Mouse (Mus musculus) C2C12 (cell line): ENCODE measurements at regions not wholly inside any gene's neighbourhood (a gene's known extent, or its start where the extent isn't known, plus 50 kb on each side); places are given as distances from the start of the nearest gene placed in this dataset.

Source experiments
- CEBPB ChIP-seq: IDR thresholded peaks from one replicate; pipeline ENCODE4 v1.6.1; 2011; ENCODE audit warnings: low read depth, mild to moderate bottlenecking, control low read depth, moderate library complexity
- CTCF ChIP-seq: IDR thresholded peaks from one replicate; pipeline ENCODE4 v1.5.1; 2011; ENCODE audit not compliant: control insufficient read depth, insufficient read depth, insufficient read length
- USF1 ChIP-seq: IDR thresholded peaks from one replicate; pipeline ENCODE4 v1.6.1; 2011; ENCODE audit warnings: low read depth, mild to moderate bottlenecking, control low read depth, moderate library complexity

DNA sequence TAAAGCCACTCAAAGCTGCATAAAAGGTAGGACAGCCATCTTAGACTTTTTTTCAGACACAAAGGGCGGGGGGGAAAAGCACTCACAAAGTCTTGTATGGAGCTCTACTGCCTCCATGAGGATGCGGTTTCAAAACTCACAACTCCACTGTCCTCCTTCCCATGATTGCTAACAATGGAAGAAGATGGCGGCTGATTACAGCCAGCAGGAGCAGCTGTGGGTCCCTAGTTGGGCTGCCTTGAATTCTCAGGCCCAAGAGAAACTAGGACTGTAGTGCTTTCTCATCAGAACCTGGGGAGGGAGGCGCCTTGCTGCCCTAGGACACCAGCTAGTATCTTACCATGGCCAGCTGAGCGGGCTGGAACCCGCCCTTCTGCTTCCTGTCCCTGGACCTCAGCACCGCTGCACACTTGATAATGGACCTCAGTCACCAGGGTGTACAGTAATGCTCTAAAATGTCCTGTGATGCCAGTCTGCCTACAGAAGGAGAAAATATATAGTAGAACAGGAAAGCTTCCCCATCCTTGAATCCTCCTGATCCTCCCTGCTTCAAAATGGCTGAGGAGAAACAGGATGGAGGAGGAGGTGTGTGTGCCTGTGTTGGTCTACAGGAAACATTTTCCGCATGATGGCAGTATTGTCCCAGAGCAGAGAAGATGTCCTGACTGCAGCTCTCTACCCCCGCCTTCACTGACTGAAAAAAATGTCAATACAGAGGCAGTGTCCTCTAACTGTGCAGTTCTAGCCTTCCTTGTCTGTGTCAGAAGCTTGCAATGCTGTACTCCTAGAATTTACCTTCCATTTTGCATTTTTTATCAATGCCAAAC is 183.7 kb upstream of the Olfr1324 start:
- TF ChIP-seq USF1 (no peak), CEBPB (no peak), CTCF (no peak)
